Mouse (Mus musculus): Measurements from ENCODE around the gene Gm20388.

The Gm20388 gene

DNA sequence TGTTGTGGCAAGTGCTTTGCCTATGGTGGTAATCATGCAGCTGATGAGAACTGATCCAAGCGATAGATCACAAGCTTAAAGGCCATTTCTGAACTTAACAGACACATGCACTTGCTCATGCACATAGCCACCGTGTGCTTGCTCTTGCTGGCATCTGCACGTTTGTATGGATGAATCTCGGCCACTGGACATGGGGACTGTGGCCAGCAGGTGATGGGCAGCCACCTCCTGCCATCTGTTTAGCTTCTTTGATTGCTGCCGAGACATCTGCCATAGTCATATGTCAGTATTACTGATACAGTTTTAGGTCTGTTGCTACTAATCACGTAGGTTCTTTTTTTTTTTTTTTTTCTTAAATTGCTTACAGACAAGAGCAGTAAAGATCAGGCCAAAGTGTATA is 2484.7 kb downstream of the Gm20388 start:
- DNase-seq, result no peak

DNA sequence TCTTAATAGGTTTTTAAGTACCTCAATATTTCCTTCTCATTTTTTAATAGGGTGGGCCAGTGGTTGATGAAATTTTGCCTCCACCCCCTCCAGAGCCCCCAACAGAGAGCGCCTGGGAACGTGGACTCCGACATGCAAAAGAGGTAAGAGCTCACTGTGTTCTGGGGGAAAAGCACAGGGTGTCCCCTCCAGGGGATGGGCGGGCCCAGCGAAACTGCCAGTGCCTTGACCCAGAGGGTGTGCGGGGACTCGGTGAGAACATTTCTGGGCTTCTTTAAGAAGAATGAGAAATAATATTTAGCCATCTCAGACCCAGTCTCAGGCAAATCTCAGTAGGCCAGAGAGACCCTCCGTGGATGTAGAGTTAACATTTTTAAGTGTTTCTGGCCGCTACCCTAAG is 2487.5 kb downstream of the Gm20388 start:
- no peak for DNase-seq

DNA sequence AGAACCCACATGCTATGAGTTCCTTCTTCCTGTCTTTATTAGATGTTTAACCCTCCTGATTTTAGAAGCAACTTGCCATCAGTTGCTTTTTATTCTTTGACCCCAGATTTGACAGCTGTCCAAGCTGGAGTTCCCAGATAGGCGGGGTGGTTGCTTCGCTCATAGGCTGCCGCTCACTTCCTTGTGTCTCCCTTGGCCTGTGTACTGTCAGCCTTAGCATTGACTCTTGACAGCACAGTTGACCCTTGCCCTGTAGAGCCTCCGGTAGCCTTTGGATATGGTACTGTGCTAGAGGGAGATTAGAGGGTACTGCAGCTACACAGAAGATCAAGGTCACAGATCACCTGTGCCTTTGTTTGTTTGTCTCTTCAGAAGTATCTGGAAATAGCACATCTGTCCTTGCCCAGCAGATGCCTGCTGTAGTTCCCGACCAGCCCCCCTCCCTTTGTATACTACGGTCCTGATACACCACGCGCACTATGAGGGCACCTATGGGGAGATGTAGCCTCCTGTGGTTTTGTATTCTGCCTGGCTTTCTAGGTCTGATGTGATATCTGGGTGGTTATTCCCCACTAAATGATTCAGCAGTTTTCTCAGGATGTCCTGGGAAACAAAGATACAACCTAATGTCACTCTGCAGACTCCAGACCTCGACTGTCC is 2494.6 kb downstream of the Gm20388 start:
- DNase-seq, result no peak

DNA sequence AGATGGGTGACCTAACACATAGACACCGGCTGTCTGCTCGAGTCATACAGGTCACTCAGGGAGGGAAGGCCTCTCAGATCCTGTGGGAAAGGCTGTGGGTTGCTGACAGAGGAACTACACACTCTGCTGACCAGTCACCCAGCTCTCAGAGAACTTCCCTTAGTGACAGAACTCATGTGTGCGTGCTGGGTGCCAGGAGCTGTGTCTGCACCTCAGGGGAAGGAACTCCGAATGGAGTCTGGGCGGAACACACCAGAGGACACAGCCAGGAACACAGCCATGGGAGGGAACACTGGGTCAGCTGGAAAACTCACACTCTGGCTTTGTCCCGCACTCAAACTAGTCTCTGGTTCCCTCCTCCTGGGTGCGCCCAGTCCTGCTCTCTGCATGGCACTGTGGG is 2497.0 kb downstream of the Gm20388 start:
- no peak for DNase-seq

DNA sequence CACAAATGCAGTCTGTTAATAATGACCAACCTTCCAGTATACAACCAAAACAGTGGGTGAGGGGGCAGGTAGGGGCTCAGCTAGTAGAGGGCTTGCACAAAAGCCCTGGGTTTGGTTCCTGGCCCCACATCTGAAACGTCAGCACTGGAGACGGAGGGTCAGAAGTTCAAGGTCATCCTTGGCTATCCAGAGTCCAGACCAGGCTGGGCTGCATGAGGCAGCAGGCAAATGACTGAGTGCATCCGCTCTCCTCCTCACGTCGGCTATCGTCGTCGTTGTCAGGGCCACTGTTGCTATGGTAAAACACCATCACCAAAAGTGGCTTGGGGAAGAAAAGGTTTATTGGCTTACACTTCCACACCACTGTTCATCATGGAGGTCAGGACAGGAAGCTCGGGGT is 2503.7 kb downstream of the Gm20388 start:
- DNase-seq, result no peak

DNA sequence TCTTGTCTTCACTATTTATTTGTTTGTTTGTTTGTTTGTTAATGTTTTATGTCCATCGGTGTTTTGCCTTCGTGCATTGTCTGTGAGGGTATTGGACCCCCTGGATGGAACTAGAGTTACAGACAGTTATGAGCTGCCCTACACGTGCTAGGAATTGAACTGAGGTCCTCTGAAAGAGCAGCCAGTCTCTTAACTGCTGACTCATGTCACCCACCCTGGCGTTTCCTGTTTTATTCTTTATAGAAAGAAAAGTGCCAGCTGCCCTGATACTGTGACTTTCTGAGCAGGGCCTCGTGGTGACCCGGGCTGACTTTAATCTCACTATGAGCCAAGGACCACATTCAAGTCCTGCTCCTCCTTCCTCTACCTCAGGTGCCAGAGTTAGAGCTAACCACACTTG is 2504.9 kb downstream of the Gm20388 start:
- no peak for DNase-seq

DNA sequence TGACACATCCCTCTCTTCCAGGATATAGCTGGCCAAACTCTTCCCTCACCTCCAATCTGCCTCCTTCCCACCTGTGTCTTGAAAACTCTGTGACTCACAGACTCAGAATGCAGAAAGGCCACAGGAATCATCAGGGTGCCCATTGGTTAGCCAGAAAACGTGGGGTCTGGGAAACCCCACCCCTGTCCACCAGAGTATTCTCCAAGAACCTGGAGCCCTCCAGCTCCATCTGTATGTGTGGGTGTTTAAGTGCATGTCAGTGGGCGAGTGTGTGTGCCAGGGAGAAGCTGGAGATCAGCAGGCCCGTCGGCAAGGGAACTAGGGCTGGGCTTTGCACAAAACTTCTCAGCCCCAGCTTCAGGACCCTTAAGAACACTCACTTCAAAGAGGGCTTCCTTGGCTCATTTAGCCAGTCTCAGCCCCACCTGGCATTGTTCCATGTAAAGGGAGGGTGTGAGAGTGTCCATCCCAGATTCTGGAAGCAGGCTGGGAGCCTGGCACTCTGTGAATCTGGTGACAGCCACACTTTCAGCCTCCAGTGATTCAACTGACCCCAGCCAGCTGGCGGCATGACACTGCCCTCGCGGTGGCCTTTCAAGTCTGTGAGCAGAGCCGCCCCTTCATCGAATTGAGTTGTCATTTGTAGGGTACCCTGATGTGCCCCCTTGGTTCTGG is 2509.4 kb downstream of the Gm20388 start:
- DNase-seq, result peak; percentile 80

DNA sequence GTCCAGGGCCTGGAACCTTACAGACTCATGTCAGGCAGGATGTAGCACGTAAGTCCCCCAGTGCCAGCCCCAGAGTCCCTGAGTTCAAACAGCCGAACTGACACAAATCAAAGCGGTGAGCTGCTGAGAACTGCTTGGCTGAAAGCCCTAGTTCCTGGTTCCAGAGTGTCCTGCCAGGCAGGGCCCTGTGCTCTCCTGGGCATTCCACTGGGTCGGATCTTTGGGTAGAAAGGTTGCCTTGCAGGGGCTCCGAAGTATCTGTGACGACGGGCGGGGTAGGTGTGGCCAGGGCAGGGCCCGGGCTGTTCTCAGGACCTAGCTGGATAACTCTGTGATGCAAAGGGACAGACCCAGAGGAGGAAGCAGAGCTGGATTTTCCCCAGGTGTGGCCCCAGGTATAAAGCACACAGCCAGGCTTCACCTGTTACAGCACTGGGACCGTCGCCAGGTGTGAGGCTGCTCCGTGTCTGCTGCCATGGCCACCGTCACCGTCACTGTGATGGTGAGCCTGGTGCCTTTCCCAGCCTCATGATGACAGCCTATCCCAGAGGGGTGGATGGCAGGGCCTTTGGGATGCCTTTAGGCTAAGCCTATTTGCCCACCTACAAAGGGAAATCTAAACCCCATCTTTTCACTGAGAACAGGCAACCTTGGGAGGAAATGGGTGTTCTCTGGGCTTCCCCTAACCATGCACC is 2510.9 kb downstream of the Gm20388 start, which contains the start of gene Il17c:
Gene Il17c, plus strand, starts transcription at position 645 of the 695 bp plus-strand sequence.
- no peak for DNase-seq

DNA sequence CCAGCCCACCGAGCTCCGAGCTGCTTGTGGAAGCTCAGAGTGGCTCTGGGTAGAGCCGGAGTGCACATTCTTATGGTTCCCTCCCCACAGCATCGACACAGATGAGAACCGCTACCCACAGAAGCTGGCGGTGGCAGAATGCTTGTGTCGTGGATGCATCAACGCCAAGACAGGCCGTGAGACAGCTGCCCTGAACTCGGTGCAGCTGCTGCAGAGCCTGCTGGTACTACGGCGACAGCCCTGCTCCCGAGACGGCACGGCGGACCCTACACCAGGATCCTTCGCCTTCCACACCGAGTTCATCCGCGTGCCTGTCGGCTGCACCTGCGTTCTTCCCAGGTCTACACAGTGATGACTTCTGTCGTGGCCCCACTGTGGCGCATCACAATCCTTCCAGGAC is 2512.6 kb downstream of the Gm20388 start:
- no peak for DNase-seq

DNA sequence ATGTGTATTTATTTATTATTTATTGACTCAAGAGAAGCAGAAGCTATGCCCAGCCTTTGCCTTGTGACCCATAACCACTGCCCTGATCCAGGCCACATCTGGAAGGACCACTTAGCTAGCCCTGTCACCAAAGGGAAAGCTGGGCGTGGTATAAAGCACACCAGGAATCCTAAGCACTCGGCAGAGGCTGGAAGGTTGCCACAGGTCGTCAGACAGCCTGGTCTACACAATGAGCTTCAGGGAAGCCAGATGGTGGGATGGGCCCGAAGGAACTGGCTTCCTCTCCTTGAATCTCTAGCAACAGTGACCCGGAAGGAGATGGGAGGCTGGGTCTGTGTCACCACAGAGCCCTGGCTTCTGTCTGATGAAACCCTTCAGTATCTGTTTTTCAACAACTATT is 2513.0 kb downstream of the Gm20388 start:
- DNase-seq, result peak; percentile 76

DNA sequence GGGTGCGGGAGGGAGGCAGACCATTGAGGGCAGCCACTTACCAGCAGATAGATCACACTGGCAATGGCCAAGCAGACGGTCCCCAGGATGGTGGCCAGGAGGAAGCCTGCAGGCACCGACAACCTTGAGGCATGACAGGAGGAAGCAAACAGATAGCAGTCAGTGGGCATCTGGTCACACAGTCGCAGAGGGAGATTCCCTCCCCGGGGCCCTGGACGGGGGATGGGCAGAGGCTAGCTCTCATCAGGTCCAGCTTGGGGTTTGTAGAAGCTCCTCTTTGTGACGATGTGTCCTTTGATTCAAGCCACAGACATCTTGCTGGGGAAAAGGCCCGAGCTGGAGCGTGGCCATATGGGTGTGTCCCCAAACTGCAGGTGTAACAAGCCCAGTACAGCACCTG is 2515.5 kb downstream of the Gm20388 start:
- no peak for DNase-seq

DNA sequence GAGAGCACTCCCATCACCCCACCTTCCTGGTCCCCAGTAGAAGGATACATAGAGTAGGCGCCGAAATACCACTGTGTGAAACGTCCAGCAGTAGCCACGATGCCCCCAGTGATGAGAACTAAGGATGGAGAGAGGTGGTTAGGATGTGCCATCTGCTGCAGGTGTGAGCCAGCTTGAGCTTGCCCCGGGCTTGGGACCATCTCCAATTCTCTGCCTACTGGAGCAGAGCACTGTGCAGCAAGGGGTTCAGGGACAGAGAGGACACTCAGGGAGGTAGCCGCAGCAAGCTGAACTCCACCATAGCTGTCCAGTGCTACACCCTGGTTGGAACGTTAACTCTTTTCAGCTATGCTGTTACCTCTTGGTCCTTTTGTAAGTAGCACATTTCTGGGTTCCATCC is 2517.0 kb downstream of the Gm20388 start:
- DNase-seq, result no peak

DNA sequence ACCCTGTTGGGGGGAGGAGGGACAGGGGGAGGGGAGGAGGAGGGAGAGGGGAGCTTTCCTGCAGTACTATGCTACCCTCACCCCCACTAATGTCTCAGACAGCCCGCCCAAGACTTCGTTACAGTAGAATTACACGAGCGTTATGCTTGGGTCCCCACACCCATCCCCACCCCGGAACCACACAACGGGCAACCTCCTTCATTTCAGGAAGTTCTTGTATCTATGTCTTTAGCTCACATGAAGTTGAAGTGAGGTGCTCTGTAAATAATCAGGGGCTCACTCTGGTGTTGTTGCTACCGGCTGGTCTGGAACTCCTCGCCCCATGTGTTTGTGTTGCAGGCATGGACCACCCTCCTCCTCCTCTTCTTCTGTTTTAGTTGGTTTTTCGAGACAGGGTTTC is 2517.5 kb downstream of the Gm20388 start:
- DNase-seq, result no peak

DNA sequence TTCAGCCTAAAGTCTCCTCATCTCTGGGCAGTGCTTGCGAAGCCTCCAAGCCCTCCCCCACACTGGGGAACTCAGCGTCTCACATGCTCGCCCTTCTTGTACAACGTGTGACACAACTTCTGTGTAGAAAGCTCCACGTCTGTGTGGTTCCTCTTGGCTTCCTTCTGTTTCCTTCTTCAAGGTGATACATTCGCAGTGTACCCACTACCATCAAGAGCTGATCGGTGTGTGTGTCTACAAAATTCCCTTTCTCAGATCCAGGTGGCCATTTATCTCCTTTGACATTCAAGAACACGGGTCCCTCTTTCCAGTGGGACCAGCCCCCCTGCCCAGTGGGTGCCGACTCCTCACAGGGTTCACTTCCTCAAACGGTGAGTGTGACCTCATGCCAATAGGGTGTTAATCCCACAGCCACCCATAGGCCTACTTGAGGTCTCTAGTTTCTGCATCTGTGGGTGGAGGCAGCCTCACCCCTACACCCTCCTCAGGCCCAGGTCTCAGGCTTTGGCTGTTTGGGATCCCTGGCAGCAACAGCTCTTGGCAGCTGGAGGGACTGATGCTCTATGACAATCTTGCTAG is 2519.5 kb downstream of the Gm20388 start:
- DNase-seq, result no peak

DNA sequence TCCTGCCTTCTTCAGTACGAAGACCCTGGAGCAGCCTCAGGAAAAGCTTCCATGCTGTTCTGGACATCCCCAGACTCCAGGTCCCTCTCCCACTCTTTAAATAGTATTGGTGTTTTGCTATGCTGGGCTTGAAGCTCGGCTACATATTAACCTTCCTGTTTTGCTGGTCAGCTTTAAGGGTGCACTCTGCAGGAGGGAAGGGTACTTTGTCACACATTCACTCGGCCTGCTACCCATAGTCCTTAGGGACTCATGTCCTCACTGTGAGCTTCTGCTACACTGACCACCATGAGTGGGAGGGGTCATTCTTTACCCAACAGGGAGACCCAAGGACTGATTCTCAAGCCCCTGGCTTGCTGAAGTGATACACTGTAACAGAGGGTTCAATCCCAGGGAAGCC is 2520.0 kb downstream of the Gm20388 start:
- no peak for DNase-seq

DNA sequence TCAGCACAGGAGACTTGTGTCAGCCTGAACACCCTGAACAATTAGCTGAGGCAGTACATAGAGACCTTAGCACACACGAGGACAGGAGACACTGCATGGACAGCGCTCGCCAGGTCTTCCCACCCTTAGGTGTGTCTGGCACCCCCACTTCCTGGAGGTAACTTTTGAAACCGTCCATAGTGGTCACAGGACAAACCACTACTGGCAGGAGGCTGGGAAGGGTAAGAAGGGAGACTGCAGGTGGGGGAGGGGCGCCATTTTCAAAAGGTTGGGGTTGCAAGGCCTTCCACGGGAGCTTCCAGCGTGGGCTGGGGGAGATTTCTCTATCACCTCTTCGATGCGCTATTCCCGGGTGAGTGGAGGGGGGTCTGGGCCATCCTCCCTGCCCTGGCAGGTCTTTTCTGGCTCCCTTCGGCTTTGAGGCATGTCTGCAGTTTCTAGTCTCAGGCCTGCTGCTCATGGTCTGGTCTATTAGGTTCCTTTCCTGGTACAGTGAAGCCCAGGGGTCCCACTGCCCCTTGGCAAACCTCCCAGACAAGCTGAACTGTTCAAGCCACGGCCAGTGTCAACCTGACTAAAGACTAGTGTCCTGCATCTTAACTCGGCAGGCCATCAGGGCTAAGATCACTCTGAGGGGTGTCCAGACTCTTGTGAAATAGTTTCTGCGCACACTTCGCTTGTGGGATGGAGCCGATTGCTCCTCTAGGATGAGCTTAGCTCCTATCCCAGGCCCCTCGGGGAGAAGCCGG is 2521.2 kb downstream of the Gm20388 start:
- peak; percentile 42 for DNase-seq

DNA sequence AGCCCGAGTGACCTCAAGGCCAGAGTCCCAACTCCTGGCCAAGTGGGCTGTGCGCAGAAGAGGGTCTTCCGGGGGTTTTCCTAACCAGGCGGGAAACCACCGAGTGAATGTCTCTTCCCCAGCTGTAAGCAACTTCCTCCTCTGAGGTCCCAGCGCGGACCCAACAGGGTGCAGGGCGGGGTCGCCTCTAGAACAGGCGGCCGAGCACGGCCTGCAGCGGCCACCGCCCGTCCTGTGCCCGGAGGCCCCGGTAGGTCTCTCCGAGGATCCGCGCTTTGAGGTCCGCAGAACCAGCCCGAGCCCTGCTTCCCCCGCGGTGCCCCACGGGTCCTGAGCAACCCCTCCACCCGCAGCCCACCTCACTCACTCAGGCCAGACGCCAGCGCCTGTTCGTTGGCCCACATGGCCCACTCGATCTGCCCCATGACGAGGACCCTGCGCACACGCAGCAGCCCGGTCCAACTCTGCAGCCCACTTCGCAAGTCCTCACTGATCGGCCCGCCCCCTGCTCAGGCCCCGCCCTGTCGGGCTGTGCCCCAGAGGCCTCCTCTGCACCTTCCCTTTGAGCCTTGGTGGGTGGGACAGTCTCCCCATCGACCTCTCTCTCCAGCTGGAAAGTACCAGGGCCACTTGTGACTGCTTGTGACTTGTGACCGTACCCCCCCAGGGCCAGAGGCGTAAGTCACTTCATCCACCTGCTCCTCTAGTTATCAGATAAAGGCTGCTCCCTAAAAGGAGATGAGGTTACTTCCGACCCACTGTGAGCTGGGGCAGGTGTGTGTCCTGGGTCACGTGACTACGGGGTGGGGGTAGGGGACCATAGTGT is 2522.0 kb downstream of the Gm20388 start, which contains the start of gene Cyba:
Gene Cyba, minus strand, starts transcription at position 488 of the 826 bp plus-strand sequence.
- peak; percentile 94 for DNase-seq

DNA sequence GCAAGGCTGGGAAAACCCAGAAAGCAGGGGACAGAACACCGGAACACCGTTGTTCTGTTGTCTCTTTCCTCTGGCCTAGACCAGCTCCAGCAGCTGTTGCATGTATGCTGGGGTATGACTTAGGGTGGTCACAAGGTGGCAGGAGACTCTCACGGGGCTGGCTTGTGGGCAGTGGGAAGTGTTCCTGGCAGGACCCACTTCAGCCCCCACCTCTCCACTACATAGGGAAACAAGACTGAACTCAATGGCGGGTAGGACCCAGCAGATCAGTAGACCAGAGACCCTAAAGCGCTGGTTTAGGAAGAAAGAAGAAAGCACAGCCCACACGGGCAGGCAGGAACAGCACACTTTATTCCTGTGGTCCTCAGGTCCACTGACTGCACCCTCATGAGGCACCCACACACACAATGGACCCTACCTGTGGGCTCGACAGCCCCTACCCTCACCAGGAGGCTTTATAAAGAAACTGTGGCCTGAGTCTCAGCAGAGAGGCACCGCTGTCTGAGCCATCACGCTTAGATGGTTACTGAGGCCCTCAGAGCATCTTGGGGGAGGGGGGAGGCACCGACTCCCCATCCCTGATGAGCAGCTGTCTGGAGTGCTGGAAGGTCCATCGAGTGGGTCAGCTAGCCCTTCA is 2522.7 kb downstream of the Gm20388 start:
- no peak for DNase-seq

DNA sequence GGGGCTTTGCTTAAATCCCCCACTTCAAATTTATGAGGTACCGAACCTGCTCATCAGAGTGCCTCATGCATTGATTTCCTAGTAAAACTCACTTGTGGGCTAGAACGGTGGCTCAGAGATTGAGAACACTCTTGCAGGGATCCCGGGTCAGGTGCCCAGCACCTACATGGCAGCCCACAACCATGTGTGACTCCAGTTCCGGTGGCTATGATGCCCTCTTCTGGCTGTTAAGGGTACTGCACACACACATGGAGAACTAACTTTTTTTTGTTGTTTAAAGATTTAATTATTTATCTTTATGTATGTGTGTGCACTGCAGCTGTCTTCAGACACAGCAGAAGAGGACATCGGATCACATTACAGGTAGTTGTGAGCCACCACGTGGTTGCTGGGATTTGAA is 2524.7 kb downstream of the Gm20388 start:
- DNase-seq, result no peak

DNA sequence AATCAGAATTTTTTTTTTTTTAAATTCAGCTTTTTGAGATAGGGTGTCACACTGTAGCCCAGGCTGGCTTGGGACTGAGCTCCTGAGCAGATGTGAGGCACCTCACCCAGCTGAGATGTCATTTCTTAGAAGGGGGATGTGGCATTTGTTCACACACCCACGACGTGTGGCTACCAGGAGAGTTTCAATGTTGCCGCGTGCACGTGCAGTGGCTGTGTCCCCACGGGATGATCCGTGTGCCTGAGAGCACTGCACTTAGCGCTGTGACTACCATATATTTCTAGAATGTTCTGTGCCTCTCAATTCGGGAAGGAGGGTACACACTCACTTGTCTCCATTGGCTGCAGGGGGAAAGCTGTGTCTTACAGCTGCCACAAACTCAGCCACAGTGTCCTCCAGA is 2525.5 kb downstream of the Gm20388 start:
- no peak for DNase-seq

DNA sequence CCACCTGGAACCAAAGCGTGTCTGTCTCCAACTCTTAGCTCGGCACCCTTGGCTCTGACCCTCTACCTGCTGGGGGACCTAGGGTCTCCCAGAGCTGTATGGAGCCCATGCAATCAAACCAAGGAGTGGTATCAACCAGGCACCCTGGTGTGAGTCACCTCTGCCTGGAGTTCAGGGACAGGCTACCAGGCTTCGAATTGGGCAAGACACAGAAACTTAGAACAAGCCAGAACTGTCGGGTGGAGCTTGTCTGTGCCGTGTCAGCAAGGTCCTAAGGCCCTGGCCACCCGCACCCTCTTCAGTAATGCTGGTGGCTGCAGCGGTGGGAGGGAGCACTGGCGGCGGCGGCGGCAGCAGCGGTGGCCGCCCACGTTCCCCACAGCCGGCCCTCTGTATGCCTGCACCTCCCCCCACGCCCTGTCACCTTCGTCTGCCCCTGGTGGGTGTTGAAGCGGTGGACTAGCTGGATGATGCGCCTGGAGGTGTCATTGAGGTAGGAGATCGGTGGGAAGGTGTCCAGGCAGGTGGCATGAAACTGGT is 2526.0 kb downstream of the Gm20388 start:
- no peak for DNase-seq
